Mouse (Mus musculus) WW6 (cell line): Measurements from ENCODE around the gene Mmp2.
"Not testable (repeated sequence)": the region's sequence is repeated elsewhere in the genome, so short reads cannot be mapped to it uniquely, and the experiment has no call there.

Experiments used
- DNase-seq: peaks from one replicate; pipeline ENCODE4 v3.0.0-alpha.2; 2013; ENCODE audit warnings: low read depth, low spot score

Gene Mmp2

GRCm38 (mm10) chr8:92827243-92828034, at the start of gene Mmp2:
Gene Mmp2, plus strand, starts transcription at chr8:92827291.
- DNase-seq = peak; percentile 33

- no peak for DNase-seq
Measured at GRCm38 (mm10) chr8:92780976-92781375, 46.1 kb upstream of the Mmp2 start.

GRCm38 (mm10) chr8:92783906-92784610, 43.0 kb upstream of the Mmp2 start:
- DNase-seq = no peak

- DNase-seq = no peak
Measured at GRCm38 (mm10) chr8:92790835-92791234, 36.3 kb upstream of the Mmp2 start.

DNA sequence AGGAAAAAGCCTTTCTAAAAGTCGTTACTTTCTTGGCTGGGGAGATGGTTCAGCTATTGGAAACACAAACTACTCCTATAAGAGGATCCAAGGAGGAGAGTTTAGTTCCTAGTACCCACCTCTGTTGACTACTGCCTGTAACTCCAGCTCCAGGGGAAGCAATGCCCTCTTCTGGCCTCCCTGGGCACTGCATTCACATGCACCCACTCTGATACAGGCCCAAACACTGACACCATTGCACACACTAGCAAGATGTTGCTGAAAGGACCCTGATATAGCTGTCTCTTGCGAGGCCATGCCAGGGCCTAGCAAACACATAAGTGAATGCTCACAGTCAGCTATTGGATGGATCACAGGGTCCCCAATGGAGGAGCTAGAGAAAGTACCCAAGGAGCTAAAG, 35.1 kb upstream of the Mmp2 start:
- not testable (repeated sequence) for DNase-seq

DNA sequence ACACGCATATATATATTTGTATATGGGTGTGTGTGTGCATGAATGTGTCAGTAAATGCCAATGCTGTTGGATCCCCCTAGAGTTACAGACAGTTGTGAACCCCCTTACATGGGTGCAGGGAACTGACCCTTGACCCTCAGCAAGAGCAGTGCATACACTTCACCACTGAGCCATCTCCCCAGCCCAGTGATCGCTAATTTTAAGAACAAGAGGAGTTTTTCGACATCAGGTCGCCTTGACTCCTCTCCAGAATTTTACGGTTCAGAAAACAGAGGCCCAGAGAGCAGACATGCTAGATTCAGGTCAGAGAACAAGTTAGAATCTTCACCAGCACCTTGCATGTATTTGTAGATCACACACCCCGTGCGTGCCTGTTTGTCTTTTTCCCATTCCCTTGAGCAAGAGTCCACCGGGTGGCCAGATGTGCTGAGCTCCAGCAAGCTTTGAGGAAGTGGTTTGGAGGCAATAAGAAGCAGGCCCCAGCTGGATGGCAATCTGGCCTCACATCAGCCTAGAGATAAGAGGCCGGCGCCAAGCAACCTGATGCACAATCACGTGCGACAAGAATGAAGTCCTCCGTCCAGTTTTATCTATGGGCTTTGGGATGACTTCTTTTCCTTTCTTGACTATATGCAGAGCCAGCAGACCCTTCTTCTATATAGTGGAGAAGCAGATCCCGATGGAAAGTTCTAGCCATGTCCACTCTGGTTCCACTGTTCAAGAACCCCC, 33.1 kb upstream of the Mmp2 start:
- no peak for DNase-seq

DNA sequence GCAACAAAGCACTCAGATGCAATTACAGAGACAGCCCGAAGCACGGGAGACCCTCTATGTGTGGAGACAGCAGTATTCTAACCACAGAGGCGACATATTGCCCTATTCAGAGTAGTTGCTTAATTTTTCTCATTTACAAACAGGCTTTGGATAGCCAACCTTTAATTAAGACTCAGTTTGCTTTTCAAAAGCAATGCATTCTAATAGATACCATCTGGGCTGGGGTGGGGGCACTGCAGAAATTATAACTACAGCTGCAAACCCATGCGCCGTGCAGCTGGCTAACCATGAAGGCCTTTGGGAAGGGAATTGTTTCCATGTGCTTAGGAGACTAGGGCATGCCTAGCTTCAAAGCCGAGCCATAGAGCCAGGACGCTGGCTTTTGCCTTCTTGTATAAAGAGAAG, 29.6 kb upstream of the Mmp2 start:
- no peak for DNase-seq

DNA sequence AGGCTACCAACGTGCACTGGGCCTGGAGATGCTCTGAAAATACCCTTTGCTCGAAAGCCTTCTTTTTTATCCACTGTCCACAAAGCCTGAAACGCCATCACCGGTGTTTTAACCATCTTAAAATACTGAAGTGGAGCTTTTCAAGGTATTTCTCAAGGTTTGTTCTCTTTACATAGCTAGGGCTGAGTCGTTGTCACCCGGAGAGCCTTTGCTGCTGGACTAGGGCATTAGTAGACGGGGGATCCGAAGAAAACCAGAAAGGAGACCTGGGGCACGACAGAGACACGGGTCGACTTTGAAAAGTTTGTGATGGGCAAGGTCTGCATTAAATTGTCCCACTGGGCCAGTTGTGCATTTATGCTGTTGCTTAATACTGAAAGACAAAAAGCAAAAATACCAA, 27.7 kb upstream of the Mmp2 start:
- DNase-seq = no peak

DNA sequence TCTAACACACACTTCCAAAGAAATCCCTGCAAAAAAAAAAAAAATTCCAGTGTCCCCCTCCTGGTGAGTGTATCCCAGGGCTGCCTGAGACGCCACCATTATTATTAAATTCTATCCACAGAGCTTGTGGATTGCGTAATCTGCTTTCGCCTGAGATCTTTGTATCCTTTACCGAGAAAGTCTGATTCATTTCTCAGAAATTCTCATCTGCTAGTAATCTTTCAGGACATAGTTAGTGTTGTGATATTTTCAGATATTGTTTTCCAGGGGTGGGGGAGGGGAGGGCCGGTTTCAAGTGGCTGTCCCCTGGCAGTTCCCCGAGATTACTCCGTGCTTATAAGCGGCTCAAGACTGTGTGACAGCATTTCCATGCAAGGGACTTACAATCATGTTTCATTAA, 25.9 kb upstream of the Mmp2 start:
- no peak for DNase-seq

GRCm38 (mm10) chr8:92802591-92802990, 24.5 kb upstream of the Mmp2 start:
- DNase-seq = no peak

GRCm38 (mm10) chr8:92812773-92813172, 14.3 kb upstream of the Mmp2 start:
- no peak for DNase-seq

DNA sequence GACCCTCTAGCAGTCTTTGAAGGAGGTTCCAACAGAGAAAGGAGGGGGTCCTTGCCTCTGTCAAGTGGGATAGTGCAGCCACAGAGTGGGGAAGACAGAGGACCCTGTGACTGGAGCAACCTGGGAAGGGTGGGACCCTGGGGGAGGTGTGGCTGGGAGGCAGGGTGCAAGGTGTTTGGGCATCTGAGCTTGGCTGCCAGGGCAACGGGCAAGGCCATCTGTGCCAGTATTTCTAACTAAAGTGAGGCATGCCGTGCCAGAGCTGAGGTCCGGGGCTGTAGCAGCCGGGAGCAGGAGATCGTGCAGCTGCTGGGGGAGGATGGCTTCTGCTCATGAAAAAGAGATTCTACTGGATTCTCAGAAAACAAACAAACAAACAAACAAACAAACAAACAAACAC, 11.4 kb upstream of the Mmp2 start:
- no peak for DNase-seq

GRCm38 (mm10) chr8:92817928-92818818, 8.9 kb upstream of the Mmp2 start:
- DNase-seq = peak; percentile 55

- DNase-seq = peak; percentile 59
Measured at GRCm38 (mm10) chr8:92821151-92821550, 5.9 kb upstream of the Mmp2 start.

DNA sequence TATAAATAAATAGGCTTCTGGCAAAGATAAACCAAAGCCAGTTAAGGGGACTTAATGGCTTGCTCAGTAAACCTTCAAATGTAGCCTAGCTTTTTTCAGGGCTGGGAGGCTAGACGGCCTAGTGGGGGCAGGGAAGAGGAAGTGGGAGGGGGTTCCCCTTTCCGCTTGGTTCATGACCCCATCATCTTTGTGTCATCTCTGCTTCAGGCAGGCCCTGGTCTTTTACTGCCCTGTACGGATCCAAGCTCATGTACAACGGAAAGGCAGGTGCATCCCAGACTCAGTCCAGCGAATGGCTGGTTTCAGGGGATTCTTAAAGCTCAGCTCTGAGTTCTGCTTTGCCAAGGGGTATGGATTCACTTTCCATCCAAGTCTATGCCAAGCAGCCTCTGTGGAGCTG, 4.7 kb upstream of the Mmp2 start:
- DNase-seq = no peak

- no peak for DNase-seq
Measured at GRCm38 (mm10) chr8:92825991-92826390, 1.1 kb upstream of the Mmp2 start.

DNA sequence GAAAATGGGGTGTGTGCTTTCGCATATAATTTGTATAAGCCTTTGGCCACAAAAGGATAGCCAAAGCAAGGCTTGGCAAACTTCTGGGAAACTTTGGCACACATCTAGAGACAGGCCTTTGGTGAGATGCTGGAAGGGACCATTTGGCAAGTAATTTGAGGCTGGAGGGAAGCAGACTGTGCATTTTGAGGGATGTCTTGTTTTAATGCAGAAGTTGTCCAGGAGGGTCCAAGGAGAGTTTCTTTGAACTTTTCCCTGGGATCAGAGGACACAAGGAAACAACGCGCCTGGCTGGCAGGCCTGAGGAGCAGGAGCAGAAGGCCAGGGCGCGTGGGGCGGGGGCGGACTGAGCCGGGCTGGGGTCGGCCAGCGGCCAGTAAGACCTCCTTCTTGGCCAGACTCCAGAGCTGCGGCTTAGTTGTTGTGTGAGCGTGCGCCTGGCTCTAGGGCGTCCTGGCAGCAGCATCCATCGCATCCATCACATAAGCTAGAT, 1.2 kb downstream of the Mmp2 start:
- no peak for DNase-seq

- no peak for DNase-seq
Measured at GRCm38 (mm10) chr8:92834065-92834731, 7.1 kb downstream of the Mmp2 start.

DNA sequence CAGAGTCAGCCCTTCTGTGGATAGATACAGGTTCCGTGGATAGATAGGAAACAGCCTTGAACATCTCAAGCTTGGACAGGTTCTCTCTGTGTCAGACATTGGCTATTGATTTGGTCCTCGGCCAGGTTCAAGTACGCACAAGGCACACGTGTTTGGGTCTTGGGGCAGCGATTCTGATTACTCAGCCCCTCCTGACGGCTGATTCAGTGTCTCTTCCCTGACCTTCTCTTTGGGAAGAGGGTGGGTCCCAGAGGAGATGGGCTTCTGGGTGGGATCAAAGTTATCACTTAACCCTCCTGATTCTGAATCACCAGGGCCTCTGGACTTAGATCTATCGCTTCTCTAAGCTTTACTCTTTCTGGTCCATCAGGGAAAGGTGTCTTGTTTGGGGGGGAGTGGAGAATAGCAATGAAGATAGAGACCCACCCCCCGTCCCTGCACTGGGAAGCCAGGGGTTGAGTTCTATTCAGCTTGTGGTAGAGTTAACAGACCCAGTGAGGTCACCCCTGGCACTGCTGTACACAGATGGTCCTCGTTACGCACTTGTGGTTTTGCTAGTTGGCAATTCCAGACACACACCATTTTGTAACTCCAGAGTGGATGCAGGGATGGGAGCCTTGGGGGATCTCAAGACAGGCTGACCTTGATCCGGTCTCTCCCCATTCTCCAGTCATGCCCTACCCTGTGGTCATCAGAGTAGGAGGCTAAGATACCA, 7.9 kb downstream of the Mmp2 start:
- DNase-seq = no peak

- no peak for DNase-seq
Measured at GRCm38 (mm10) chr8:92835901-92836300, 8.8 kb downstream of the Mmp2 start.
